Mouse (Mus musculus) heart, adult 2 months (tissue): ENCODE measurements at regions not wholly inside any gene's neighbourhood (a gene's known extent, or its start where the extent isn't known, plus 50 kb on each side); places are given as distances from the start of the nearest gene placed in this dataset.

ENCODE experiments used
- DNase-seq, 2 experiments: peaks; one replicate each; pipeline ENCODE4 v3.0.0; 2021
- H3K27ac ChIP-seq: fragments of 200-600 bp; 2 replicates; pipeline ENCODE4 v1.8.1; 2022
- H3K27me3 ChIP-seq: fragments of 200-500 bp; 2 replicates; pipeline ENCODE4 v1.6.1; 2012; ENCODE audit warnings: mild to moderate bottlenecking, low read length, inconsistent platforms, mixed read lengths; ENCODE audit not compliant: control insufficient read depth, insufficient read depth
- H3K36me3 ChIP-seq: fragments of 200-500 bp; 2 replicates; pipeline ENCODE4 v1.6.1; 2012; ENCODE audit warnings: low read length, inconsistent platforms; ENCODE audit not compliant: control insufficient read depth, insufficient read depth
- H3K4me1 ChIP-seq: fragments of 200-500 bp; 2 replicates; pipeline ENCODE4 v1.6.1; 2011; ENCODE audit warnings: low read length; ENCODE audit not compliant: control insufficient read depth, insufficient read depth
- H3K4me3 ChIP-seq: fragments of 200-600 bp; 2 replicates; pipeline ENCODE4 v1.8.1; 2022
- H3K79me2 ChIP-seq: fragments of 200-500 bp; replicated peaks from 2 replicates; pipeline ENCODE4 v1.6.1; 2012; ENCODE audit warnings: mild to moderate bottlenecking, inconsistent platforms, low read length, moderate library complexity, mixed read lengths; ENCODE audit not compliant: control insufficient read depth, insufficient read depth
- H3K9ac ChIP-seq: fragments of 200-500 bp; 2 replicates; pipeline ENCODE4 v1.6.1; 2012; ENCODE audit warnings: low read depth, mild to moderate bottlenecking, control low read depth, inconsistent platforms, low read length, mixed read lengths
- CTCF ChIP-seq: fragments of 200-600 bp; IDR thresholded peaks from 2 replicates; pipeline ENCODE4 v1.8.1; 2022; ENCODE audit warnings: antibody characterized with exemption, mild to moderate bottlenecking, moderate library complexity
- EP300 ChIP-seq: fragments of 200-500 bp; IDR thresholded peaks from 2 replicates; pipeline ENCODE4 v1.6.1; 2011; ENCODE audit warnings: low read depth, low read length, control low read depth; ENCODE audit not compliant: insufficient read depth
- POLR2A ChIP-seq: fragments of 200-500 bp; IDR thresholded peaks from 2 replicates; pipeline ENCODE4 v1.6.1; 2011; ENCODE audit warnings: mild to moderate bottlenecking, low read depth, low read length, control low read depth; ENCODE audit not compliant: insufficient read depth
- WGBS: fragments of 180-500 bp; shearing (Covaris S2); methylation state at CpG from one replicate; pipeline ENCODE4 v1.1.7; 2018; 5-methylcytosine and 5-hydroxymethylcytosine counted together
- intact Hi-C: fragments of 180-260 bp; cut with DNase I; formaldehyde crosslinking; loops from one replicate; pipeline ENCODE4 v1.15.1; 2025

GRCm38 (mm10) chr2:138675229-138676065, 419.1 kb downstream of the Btbd3 start:
- H3K36me3 ChIP-seq: no peaks in the 10 kb centered on the region
- no peaks in the 10 kb centered on the region for H3K4me1 ChIP-seq
- no peak overlapping the region for H3K27ac ChIP-seq
- intact Hi-C loops: no loop called here
- TF ChIP-seq POLR2A (no peak), CTCF (no peak), EP300 (no peak)
- H3K79me2 ChIP-seq: no peaks in the 10 kb centered on the region
- 58% methylated on average over 3 of the region's 3 CpGs for WGBS
- no peak overlapping the region for H3K4me3 ChIP-seq
- no peak overlapping the region for H3K9ac ChIP-seq
- H3K27me3 ChIP-seq: no peaks in the 10 kb centered on the region
- DNase-seq: no peak

- Histone ChIP-seq H3K9ac (no peak overlapping the region), H3K36me3 (no peaks in the 10 kb centered on the region), H3K4me3 (no peak overlapping the region), H3K27ac (no peak overlapping the region), H3K4me1 (no peaks in the 10 kb centered on the region), H3K79me2 (no peaks in the 10 kb centered on the region), H3K27me3 (no peaks in the 10 kb centered on the region)
- TF ChIP-seq EP300 (no peak), POLR2A (no peak), CTCF (no peak)
- intact Hi-C loops: no loop called here
- no peak for DNase-seq
Observed at GRCm38 (mm10) chr2:138688140-138688871, 431.9 kb downstream of the Btbd3 start.

GRCm38 (mm10) chr2:138689497-138689896, 433.1 kb downstream of the Btbd3 start:
- Histone ChIP-seq H3K27ac (no peak overlapping the region), H3K4me1 (no peaks in the 10 kb centered on the region), H3K4me3 (no peak overlapping the region), H3K9ac (no peak overlapping the region), H3K27me3 (no peaks in the 10 kb centered on the region), H3K79me2 (no peaks in the 10 kb centered on the region), H3K36me3 (no peaks in the 10 kb centered on the region)
- WGBS: 68% methylated on average over 5 of the region's 5 CpGs
- intact Hi-C loops: no loop called here
- no peak for DNase-seq
- TF ChIP-seq CTCF (no peak), EP300 (no peak), POLR2A (no peak)

- Histone ChIP-seq H3K27me3 (no peaks in the 10 kb centered on the region), H3K4me3 (no peak overlapping the region), H3K9ac (no peak overlapping the region), H3K27ac (no peak overlapping the region), H3K79me2 (no peaks in the 10 kb centered on the region), H3K36me3 (no peaks in the 10 kb centered on the region), H3K4me1 (no peaks in the 10 kb centered on the region)
- TF ChIP-seq CTCF (no peak), POLR2A (no peak), EP300 (no peak)
- intact Hi-C loops: no loop called here
- DNase-seq: no peak
- WGBS: 78% methylated on average over 4 of the region's 4 CpGs
Observed at GRCm38 (mm10) chr2:138702783-138703182, 446.4 kb downstream of the Btbd3 start.

GRCm38 (mm10) chr2:138703943-138704541, 447.7 kb downstream of the Btbd3 start:
- 78% methylated on average over 4 of the region's 4 CpGs for WGBS
- no peaks in the 10 kb centered on the region for H3K4me1 ChIP-seq
- H3K36me3 ChIP-seq: no peaks in the 10 kb centered on the region
- H3K79me2 ChIP-seq: no peaks in the 10 kb centered on the region
- H3K4me3 ChIP-seq: no peak overlapping the region
- DNase-seq: no peak
- no peaks in the 10 kb centered on the region for H3K27me3 ChIP-seq
- intact Hi-C loops: no loop called here
- TF ChIP-seq EP300: no peak
- TF ChIP-seq CTCF: no peak
- no peak for TF ChIP-seq POLR2A
- no peak overlapping the region for H3K9ac ChIP-seq
- no peak overlapping the region for H3K27ac ChIP-seq
